Mouse (Mus musculus): Measurements from ENCODE around the gene Gla.

The Gla gene

DNA sequence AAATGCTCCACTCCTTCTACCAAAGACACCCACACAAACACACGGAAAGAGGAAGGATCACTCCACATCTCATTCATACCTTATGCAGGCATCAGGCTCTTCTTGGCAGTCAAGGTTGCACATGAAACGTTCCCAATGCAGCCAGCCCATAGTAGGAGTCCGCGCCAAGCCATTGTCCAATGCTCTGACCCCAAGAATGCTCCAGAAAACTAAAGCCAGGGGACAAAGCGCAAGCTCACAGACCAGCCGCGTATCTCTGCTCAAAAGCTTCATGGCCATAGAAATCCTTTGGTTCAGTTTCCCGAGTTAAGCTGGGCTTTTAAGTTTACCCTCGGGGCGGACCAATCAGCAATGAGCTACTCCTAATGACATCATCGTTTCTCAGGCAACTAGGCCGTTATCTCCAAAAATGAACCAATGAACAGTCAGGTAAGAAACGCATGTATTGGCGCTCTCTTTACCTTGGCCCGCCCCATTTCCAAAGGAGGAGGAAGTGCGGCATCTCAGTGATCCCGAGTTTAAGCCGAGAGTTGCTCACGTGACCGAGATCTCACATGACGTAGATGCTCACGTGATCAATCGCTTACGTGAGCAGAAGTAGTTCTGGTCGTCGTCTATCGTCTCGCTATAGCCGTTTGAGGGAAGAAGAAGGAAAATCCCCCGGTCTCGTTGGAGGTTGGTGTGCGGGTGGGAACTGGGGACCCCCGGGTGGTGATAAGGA is at the start of gene Gla, which contains the start of gene Hnrnph2:
Gla (minus strand) TSS at position 467 of the 721 bp plus-strand sequence.
Hnrnph2 (plus strand) TSS at position 521 of the 721 bp plus-strand sequence.
- peak; percentile 96 for DNase-seq

DNA sequence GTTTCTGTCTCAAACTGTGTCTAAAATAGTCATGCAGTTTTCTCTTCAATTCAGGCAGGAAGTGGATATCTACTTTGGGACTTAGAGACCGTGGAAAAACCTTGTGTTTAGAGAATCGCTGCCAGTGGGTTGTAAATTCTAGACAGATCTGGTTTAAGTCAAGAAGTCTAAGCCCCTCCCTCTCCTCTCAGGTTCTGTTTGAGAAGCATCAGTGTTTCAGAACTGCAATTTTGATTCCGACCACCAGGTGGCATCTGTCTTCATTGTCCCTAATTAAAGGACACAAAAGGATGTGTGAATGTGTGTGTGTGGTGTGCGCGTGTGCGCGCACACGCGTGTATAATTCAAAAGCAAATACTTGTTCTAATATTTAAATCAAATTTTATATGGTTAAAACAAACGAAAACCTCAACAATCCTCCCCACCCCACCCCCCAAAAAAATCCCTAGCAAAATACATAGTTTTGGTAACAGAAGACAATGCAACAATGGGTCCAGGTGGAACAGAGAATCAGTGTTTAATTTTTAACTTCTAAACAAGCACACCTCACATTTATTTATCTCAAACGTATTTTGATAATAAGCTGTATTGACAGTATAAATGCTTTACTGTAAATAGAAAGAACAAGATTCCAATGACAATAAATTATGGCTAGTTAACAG is 47.2 kb upstream of the Gla start:
- DNase-seq = peak; percentile 54

DNA sequence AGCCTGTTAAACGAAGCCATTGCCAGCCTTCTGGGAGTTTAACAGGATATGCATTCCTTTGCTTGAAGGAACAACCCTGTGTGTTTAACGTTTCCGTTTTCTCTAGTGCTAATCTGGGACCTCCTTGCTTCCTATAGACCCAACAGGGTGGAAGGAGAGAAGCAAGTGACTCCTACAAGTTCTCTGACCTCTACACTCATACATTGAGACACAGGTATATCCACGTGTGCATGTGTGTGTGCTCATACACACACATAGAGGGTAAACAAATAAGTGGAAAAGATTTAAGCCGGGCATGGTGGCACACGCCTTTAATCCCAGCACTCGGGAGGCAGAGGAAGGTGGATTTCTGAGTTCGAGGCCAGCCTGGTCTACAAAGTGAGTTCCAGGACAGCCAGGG is 46.5 kb upstream of the Gla start:
- DNase-seq = no peak

DNA sequence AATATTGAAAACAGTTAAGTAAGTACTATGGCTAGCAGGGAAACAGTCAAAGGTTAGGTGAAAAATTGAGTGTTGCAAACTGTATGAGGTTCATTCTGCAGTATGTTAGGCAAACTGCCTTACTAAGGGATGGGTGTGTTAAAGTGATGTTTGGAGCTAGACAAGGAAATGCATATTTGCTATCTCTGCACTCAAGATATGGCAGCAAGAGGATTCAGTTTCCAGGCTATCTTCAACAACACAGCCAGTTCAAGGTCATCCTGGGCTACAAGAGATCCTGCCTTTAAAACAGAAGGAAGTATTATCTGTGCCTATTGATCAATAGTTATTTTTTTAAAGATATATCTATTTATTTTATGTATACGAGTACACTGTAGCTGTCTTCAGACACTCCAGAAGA is 45.4 kb upstream of the Gla start:
- DNase-seq = no peak

DNA sequence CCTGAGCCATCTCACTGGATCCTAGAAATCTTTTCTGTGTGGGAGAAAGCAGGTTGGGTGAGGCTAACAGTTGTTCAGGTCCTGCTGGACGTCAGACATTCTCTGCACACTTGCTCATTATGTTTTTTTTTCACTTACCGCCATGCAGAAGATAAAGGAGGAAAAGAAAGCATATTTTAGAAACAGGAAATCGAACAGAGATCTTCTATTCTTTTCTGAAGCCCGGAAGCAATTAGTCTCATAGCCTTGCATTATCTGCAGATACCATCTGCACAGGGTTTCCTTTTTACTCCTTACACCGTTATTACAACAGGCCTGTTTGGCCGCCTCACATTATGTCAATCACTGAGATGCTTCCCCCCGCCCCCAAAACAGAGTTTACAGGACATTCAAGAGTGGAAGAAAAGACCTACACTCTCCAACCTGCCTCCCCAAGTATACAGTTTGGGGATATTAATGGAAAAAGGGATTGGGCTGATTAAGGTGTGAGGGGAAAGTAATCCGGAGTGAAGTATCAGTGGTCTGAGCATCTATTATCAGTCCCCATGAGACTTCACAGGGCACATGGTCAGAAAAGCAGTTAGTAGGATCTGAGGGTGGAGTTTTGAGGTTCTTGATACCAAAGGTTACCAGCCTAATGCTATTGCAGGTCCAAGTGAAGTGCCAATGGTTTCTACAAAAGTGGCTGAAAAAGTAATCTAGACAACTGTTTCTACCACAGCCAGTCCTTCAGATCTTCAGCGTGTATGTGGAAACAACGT is 40.3 kb upstream of the Gla start:
- no peak for DNase-seq

DNA sequence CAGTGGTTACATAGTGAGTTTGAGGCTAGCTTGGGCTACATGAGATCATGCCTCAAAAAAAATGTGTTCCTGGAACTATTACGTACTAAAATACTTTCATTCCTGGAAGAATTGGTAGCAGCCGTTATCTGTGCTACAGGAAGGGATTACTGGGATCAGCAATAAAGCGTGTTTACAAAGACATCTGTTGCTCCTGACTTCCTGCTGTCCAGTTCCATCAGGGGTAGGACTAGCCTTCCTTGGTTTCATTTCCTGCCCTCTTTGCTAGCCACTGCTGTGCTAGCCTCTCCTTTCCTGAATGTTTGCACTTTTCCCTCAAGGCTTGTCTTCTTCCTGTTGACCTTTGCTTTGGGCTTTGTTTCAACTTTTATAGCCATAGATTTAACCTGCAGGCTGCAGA is 34.9 kb upstream of the Gla start:
- DNase-seq = no peak

DNA sequence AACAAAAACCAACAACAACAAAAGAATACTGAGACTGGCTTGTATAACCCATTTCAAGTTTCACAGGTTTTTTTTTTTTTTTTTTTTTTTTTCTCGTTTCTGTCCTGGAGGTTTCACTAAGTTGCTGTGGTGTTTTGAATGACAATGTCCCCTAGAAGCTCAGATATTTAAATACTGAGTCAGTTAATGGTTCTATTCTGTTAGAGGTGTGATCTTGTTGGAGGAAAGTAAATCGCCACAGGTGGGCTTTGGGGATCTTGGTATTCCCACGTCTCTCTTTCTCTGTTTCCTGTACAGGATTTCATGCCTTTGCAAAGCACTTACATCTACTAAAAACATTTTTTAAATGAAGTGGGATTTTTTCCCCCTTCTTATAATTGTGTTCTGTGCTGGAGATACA is 34.2 kb upstream of the Gla start:
- DNase-seq = no peak

DNA sequence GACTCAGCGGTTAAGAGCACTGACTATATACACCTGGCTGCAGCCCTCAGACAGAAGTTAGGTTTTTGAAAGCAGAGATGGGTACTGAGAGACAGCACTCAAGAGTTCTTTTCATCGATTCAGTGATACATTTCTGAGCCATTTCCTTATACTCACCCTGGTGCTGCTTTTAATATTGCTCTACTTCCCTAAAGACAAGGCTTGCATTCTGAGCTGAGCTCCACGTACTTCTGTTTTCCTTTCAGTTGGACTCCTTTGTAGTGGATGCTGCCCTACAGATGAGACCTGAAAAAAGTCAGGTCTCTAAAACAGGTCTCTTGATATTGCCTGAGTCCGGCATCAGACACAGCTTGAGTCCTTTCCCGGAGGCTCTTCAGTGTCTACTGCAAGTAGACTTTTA is 31.8 kb upstream of the Gla start:
- no peak for DNase-seq

DNA sequence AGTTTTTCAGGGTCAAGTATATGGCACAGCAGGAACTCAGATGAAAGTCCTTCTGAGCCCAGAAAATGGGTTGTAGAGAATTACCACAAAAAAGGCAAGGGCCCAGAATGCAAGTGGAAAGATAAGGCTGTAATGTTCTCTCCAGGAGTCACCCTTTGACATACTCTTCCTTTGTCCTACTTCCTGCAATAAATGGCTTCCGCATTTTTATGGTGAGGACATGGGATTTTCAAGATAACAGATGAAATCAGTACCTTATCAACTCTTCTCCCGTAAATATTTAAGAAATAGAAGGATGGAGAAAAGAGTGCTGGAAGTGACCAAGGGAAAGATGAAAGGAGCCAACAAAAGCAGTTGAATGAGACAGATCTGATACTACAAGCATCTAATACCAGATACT is 27.3 kb upstream of the Gla start:
- DNase-seq = no peak

DNA sequence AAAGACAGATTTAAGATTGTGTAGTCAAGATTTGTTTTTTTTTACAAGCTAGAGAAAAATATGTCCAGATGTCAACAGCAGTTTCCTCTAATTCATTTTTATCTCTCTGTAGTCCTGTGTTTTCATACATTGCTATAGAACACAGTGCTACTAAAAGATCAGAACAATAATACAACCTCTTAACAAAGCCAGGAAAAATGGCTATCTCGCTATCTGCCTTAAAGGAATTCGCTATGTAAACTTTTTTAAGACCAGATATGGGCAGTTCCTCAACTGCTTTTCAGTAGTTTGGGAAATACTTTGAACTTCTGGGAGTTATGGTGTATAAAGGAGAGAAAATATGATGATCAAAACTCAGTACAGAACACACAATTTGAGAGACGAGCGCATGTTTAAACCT is 22.4 kb upstream of the Gla start:
- DNase-seq = no peak

DNA sequence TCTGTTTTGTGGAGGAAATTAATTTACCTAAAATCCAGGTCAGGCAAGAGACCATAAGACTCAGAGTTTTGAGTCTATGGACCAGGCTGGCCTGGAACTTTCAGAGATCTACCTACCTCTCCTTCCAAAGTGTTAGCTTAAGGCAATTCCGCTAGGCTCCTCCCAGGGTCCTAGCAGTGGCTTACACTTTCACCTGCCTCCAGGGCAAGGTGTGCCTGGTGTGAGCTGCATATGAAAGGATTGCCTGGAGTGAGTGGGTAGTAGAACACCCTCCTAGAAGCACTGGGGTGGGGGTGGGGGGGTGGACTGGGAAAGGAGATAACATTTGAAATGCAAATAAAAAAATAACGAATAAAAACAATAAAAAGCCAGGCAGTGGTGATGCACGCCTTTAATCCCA is 20.8 kb upstream of the Gla start:
- DNase-seq = no peak

DNA sequence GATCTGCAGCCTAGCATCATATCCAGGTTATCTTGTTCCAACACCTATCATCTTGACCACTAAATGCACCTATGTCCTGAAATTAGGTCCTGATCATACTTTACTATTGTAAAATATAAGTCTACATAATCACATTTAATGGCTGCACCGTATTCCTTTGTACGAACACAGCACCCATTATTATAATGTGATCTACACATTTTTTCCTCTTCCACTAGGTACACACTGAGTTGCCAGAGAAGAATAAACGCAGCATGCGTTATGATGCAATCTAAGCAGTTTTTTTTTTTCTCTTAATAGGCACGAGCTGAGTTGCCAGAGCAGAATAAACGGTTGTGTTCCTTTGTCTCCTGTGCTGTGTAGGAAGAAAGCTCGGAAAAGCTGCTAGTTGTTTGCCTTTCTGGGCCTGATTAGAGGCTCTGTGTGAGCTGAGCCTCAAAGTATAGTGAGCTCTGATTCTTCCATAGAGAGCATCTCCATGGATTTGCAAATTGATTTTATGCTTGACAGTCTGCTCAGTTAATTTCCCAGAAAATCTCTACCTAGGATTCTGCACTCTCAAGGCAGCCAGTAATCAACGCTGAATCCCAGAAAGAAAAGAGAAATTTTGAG is 19.4 kb upstream of the Gla start:
- DNase-seq = no peak

DNA sequence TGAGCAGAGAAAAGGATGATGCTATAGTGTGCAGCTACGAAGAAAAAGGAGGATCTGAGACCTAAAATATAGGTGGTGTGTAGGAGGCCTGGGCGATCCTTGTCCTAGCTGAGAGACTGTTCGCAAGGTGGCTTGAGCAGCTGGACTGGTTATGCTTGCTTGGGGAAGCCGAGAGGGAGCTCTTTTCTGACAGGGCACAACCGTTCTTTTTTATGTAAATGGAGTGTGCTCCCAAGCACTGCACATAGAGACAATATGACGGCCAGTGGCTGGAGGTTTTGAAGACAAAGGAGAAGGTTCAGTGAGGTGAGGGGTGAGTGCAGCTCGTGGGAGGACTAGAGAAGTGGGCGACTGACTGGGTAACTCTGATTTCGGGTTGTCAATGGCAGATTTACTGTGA is 18.8 kb upstream of the Gla start:
- no peak for DNase-seq

DNA sequence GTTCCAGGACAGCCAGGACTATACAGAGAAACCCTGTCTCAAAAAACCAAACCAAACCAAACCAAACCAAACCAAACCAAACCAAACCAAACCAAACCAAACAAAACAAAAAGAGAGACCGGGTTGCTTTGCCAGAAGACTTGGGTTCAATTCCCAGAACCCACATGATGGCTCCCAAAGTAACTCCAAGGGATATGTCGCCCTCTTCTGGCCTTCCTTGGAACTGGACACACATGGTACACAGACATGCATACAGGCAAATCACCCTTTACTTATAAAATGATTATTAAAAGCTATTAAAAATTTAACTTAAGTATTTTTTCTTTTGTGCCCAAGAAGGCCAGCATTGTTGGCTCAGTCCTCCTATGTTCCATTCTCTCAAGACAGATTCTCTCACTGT is 13.4 kb upstream of the Gla start:
- DNase-seq = no peak

DNA sequence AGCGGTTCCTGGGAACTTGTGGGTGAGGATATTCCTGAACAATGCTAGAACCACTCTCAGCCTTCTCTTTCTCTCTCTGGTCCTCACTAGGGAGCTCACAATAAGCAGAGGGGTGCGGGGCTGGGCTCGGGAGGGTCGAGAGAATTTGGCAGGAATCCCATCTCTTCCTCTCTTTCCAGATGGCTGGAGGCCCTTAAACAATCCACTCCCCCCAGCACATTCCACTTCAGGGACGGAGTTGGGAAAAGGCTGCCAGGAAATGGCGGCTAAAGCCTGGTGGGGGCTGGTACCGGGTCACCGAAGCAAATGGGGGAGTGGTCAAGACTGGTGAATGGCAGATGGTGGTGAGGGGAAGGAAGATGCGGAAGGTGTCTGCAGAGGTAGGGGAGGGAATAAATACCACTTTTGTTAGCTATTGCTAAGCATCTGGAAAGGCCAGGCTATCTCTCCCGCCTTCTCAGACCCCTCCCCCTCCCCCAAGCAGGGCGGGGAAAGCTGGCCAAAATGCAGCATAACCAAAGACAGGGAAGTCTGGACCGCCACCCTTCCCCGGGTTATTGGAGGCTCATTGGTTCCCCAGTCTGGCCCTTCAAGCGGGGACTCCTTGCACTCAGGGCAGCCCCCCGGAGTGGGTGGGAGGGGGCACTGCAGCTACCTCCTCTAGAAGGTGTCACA is 11.5 kb upstream of the Gla start:
- peak; percentile 51 for DNase-seq

DNA sequence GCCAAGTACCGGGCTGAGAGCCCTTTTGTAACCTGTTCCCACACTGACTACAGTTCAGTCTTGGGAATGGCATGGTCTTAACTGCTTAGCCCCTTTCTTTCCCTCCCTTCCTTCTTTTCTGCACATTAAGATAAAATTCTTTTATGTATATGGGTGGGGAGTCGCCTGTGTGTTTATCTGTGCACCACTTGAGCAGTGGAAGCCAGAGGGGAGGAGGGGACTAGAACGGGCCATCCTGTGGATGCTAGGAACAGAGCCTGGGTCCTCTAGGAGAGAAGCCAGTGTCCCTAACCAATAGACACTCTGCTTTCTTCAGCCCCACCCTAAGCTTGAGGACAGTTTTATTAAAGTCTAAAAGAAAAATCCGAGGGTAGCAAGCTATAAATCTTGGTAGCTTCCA is 10.1 kb upstream of the Gla start:
- DNase-seq = no peak

DNA sequence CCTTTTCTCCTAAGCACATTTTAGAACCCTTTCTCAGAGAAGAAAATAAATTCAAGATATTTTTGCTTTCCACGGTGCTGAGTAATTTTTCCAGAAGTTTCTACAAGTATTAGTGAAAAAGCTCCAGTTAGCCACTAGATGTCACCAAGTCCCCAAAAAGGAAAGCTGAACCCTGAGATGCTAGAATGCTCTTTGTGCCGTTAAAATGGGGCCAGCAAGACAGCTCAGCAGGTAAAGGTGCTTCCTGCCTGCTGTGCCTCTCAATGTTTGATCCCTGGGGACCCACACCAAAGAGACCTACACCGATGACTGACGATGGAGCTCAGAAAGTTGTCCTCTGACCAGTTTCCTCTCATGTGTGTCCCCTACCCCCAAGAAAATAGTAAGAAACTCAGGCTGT is 8.5 kb upstream of the Gla start:
- DNase-seq = no peak

DNA sequence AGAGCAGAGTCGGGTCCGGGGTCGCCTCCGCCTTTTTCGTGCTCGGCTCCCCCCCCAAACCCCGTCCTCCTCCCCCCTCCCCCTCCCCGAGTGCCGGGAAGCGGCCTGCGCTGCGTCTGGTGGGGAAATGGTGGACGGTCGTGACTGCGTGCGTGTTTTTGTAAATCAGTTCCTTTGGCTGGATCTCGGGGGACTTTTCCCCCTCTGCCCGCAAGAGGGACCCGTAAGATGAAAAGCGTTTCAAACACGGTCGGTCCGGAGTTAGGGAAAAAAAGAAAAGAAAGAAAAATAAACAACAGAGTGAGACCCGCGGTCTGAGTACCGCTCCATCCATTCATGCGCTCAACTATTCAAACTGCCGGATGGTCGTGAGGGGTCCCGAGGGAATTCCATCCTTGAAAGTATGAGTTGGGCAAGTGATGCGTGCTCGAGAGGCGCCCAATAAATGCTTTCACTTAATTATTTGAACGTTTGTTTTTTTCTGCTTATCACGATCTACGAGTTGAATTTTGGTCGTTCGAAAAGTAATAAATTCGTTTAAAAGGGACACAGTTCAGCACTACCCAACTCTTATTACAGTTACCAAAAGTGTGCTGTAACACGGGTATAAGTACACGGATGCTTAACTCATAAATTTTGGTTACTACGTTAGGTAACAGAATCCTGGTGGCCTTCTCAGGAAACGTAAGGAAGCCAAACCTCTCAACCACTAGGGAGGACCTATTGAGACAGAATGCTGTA is 625 bp upstream of the Gla start:
- no peak for DNase-seq

DNA sequence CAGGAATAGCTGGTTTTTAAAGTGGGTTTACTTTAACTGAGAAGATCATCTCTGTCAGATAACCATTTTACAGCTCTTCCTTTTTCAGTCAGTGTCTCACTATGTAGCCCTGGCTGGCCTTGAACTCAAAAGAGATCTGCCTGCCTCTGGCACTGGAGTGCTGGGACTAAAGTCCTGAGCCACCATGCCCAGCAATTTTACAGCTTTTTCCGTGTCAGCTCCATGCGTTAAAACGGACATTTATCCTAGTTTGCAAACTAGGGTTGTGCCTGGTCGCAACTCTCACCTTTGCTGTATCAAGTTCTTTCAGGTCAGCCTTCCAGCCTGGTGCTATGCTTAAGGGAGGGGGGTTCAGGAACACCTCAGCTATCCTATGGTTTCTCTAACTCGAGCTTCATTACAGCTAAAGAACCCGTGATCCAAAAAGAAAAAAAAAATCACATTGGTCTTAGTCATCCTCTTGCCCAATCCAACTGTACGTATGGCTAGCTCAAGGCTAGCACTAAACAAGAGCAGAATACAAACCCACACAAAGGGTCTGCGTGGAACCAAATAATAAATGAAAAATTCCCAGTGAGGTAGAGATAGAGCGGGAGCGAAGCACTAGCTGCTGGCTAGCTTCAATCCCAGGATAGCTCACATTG is 881 bp downstream of the Gla start:
- DNase-seq = no peak

DNA sequence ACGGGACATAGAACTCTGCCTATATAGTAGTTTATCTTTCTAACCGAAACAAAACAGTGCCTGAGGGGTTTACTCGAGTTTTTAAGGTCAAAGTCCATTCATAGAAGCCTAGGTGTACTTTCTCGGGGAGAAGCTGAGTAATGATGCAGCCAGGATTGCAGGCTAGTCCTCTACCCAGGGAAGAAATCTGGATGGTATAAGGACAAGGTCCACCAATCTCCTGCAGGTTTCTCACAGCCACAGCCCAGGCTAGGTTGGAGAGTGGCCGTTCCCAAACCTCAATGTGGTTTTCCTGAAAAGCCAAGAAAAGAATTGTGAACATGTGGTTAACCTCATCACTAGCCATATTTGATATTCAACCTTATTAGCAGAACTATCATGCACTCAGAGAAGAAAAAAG is 11.1 kb downstream of the Gla start:
- DNase-seq = no peak

DNA sequence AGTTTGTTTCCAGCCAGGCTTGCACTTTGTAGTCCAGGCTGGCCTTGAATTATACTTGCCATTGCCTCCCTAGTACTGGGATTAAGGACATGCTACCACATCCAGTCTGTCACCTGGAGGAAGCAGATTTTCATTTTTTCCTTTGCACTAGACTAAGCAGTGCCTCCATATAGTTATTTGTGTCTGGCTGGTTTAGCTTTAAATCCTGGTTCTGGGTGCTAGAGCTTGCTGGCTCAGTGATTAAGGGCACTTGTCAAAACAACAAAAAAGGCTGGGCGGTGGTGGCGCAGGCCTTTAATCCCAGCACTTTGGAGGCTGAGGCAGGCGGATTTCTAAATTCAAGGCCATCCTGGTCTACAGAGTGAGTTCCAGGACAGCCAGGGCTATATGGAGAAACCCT is 11.9 kb downstream of the Gla start:
- DNase-seq = no peak

DNA sequence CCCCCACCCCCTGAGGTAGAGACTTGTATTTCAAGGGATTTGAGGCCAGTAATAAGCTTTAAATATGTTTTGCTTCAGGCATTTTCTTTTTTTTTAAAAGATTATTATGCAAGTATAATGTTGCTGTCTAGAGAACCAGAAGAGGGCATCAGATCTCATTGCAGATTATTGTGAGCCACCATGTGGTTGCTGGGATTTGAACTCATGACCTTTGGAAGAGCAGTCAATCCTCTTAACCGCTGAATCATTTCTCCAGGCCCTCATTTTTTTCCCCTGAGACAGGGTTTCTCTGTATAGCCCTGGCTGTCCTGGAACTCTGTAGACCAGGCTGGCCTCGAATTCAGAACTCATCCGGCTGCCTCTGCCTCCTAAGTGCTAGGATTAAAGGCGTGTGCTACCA is 12.7 kb downstream of the Gla start:
- DNase-seq = no peak
